In genomic region chr15:91461940-91462339, GRCm38 (mm10) we compare ENCODE assay signal across 13 mouse cellular contexts.
"Had no signal": no experiment of that assay in that cellular context is flagged by ENCODE, and none has a peak within 500 bp of the region (broad histone marks: within the 10 kb centered on the region; RNA-seq: fewer than 3 reads in every experiment).

No protein-coding gene starts in this region.

- H3K27ac ChIP-seq: limb, embryonic 15.5 days; liver, embryonic 12.5 days; lung, embryonic 15.5 days; midbrain, embryonic 13.5 days had no signal

- H3K27me3 ChIP-seq: limb, embryonic 15.5 days; liver, embryonic 12.5 days; lung, embryonic 15.5 days; midbrain, embryonic 13.5 days had no signal

- H3K4me1 ChIP-seq: liver, embryonic 12.5 days had no signal

- H3K9me3 ChIP-seq: limb, embryonic 15.5 days; lung, embryonic 15.5 days; midbrain, embryonic 13.5 days had no signal

- H3K4me3 ChIP-seq: limb, embryonic 15.5 days; liver, embryonic 12.5 days; lung, embryonic 15.5 days; midbrain, embryonic 13.5 days had no signal

- ATAC-seq: intestine, embryonic 16.5 days; liver, embryonic 12.5 days; midbrain, embryonic 13.5 days had no signal

- H3K36me3 ChIP-seq: limb, embryonic 15.5 days; liver, embryonic 12.5 days; lung, embryonic 15.5 days; midbrain, embryonic 13.5 days had no signal

- DNase-seq: kidney, adult 9 months; kidney, postnatal 36 days; layer of hippocampus, adult 9-11 months; layer of hippocampus, postnatal 36 days; right cerebral cortex, postnatal 4 days; spleen, adult 18-20 months; thymus, adult 18-20 months; thymus, postnatal 14 days had no signal

- H3K4me2 ChIP-seq: limb, embryonic 15.5 days; liver, embryonic 12.5 days; lung, embryonic 15.5 days; midbrain, embryonic 13.5 days had no signal

- H3K9ac ChIP-seq: limb, embryonic 15.5 days; liver, embryonic 12.5 days; lung, embryonic 15.5 days; midbrain, embryonic 13.5 days had no signal
